Mouse (Mus musculus): ENCODE results near the gene Rtp4. TPM values are rescaled to one million over a fixed set of nuclear protein-coding genes. Genes with fewer than 3 reads are reported as not detected.
A peak's percentile ranks its signal among the peaks of the same experiment; 100 is the strongest.

The Rtp4 gene
- polyA plus RNA-seq, 1 experiment: 9.2 TPM

DNA sequence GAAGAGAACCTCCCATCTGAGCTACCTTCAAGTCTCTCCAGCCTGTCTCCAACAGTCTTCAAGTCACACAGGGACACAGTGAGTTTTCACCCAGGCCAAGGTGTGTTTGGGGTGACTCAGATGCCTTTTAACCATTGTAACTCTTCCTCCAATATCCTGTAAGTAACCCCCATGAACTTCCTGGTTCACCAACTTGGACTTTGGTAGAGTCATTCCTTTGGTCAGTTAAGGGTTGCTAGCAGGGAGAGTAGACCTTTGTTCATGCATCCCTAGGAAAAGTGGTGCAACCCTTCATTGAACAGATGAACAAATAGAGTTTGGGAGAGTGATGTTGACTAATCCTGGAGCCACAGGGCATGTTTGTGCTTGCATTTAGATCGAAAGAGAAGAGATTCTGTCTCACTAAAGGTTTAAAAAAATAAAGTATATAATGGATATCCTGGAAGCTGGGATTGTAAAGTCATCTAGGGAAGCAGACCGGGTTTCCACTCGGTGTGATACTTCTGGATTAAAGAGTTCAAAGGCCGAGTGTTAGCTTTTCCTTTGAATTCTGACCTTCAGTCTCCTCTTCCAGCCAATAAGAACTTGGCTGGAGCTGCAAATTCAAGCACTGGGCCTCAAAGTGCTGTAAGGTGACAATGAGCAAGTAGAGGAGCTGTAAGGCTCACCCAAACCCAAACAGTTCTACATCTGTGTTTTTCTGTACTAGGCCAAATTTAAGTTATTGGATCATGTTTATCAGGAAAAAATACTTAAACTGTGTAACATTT is 8.7 kb upstream of the Rtp4 start:
- no peak for DNase-seq (ENCODE audit: extremely low spot score in 1 of 2, low spot score in 1 of 2)

DNA sequence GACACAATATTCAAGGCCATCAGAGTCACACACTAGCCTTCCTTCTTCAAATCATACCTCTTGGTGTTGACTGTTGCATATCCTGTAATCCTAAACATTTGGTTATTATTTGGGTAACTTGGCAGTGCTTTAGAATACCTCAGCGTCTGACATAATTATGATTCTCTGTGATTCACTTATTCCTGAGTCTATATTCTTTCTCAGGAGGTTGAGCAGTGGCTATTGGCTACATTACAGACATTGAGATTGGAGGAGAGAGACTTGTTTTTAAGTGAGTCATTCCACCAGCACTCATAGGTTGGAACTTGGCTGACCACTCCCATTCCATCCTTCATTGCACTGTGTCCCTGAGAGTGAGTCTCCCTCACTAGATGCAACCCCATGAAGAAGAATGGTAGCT is 6.7 kb upstream of the Rtp4 start:
- DNase-seq (ENCODE audit: extremely low spot score in 1 of 2, low spot score in 1 of 2): no peak

DNA sequence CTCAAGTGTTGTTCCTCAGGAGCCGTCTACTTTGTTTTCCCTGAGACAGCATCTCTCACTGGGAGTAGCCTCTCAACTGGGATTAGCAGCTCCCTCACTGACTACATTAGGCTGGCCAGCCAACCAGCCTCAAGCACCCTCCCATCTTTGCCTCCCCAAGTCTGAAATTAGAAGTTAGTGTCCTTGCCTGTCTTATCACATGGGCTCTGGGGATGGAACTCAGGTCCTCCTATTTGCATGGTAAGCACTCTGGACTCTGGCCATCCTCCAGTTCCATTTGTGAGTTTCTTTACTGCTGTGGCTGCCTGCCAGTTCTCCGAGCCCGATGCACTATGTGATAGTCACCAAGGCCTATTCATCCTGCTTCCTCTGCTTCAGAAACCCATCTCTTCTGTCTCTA is 4.3 kb upstream of the Rtp4 start:
- DNase-seq (ENCODE audit: extremely low spot score in 1 of 2, low spot score in 1 of 2): peak; percentile 16 to 58

DNA sequence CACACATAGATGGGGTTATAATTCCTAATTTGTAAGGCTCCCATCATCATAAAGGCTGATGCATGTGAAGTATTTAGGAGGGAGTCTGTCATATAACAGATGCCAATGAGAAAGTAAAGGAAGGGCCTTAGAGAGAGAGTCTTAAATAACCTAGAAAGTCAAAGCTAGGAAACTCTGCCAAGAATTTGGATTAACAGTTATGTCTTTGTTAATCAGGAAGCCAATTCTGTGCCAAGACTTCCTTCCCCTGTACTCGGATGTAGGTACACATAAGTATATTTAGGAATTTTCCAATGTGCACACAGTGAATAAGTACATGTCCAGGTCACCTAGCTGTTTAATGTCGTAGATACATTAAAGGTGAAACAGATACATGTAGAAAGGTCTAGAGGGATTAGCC is 3.5 kb upstream of the Rtp4 start:
- DNase-seq (ENCODE audit: extremely low spot score in 1 of 2, low spot score in 1 of 2): no peak

GRCm38 (mm10) chr16:23517230-23517629 is 2.9 kb upstream of the Rtp4 start:
- no peak for DNase-seq (ENCODE audit: extremely low spot score in 1 of 2, low spot score in 1 of 2)

DNA sequence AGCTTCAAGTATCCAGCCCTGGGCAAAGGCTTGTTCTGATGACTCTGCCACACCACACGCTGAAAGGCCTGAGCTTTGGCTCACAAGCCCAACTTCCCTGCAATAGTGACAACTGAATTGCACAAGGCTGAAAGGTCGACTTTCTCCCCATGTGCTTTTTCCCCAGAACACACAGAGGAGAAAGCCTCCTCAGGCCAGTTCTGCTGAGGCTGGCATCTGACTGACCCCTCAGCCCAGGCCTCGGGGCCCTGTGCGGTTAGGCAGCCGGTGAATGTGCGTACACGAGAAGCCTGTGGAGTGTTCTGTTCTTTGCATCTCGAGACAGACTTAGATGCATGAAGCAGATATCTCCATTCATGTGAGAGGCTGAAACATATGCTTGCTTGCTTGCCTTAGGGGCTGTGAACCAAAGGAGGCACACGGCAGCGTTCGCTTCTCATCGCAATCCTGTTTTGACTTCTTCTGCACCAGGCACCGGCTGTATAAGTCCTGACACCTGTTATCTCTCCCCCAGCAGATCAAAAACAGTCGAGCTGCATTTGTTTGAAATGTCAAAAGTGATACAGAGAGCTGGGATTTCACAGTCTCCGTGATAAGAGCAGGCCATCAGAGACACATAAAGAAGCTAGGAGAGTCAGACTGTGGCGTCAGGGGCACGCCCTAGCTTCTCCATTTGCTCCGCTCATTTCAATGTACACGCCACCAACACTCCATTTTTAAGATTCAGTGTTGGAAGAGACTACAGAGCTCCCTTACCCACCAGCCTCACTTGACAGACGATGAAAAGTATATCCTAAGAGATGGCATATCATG is 2.1 kb upstream of the Rtp4 start:
- DNase-seq (ENCODE audit: extremely low spot score in 1 of 2, low spot score in 1 of 2): peak in 1 of 2 experiments; percentile 37

GRCm38 (mm10) chr16:23518567-23519369 is 1.3 kb upstream of the Rtp4 start:
- no peak for DNase-seq (ENCODE audit: extremely low spot score in 1 of 2, low spot score in 1 of 2)

- peak in 1 of 2 experiments; percentile 71 for DNase-seq (ENCODE audit: extremely low spot score in 1 of 2, low spot score in 1 of 2)
Measured at GRCm38 (mm10) chr16:23519771-23520170, 320 bp upstream of the Rtp4 start.

DNA sequence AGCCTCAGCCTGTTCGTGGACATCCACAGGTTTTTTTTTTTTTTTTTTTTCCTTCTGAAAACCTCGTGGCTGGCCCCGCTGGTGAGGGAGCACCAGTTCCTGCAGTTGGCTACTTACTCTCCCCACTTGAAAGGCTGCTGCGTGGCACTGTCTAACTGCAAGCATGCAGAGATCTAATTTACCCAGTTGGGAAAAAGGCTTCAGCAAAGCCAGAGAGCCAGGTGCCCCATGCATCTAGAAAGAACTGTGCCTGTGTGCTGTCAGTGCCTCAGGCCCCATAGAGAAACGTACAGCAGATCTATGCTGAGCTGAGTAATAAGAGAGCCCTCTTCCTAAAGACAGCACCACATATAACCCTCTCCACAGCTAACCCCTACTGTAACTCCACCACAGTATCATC is 1.0 kb downstream of the Rtp4 start:
- no peak for DNase-seq (ENCODE audit: extremely low spot score in 1 of 2, low spot score in 1 of 2)

GRCm38 (mm10) chr16:23522081-23522480 is 2.0 kb downstream of the Rtp4 start:
- DNase-seq (ENCODE audit: extremely low spot score in 1 of 2, low spot score in 1 of 2): no peak

DNA sequence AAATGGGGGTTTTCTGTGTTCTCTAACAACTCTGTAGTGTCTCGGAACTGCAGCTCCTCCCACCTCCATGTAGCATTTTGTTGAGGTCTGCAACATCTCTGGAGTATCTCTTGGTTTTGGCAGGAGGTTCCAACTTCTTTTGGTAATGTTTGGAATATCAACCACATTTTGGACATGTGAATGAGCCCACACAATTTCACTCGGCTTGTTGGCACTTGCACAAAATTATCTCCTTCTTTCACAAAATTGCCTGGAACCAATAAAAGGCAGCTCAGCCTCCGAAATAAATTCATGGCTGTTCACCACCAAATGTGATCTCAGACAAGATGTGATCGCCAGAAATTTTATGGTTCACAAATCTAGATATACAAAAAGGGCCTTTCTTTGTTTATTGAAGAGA is 9.1 kb downstream of the Rtp4 start:
- DNase-seq (ENCODE audit: extremely low spot score in 1 of 2, low spot score in 1 of 2): no peak

DNA sequence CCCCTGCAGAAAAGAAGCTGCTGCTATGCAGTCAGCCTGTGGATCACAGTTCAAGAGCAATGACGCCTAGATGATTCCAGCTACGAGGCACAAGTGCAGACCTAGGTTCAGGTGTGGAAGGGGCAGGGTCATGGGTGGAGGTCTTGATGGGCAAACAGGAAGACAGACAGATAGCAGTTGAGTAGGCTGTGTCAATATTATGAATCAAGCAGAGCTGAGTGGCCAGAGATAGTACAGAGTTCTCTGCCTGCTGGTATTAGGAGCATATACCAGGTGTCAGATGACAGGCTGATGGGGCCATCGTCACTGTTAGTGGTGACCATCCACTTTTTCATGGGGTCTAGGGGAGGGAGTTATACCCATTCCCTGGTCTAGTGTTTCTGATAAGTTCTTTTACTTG is 13.6 kb downstream of the Rtp4 start:
- no peak for DNase-seq (ENCODE audit: extremely low spot score in 1 of 2, low spot score in 1 of 2)

DNA sequence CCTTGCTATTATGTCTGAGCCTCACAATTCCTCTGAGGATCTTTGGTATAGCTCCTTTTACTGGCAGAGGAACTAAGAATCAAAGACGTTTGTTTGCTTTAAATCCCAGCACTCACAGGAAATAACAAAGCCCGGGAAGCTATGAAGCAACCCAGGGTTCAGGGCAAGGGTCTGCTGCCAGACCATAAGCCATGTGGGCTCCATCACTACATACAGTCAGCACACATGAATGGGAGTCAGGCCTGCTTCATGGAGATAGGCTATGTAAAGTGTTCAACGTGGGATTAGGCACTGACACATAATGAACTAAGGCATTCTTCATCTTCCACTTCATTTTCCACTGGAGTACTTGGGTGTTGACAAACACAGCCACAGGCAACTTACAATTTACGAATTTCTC is 21.0 kb downstream of the Rtp4 start:
- DNase-seq (ENCODE audit: extremely low spot score in 1 of 2, low spot score in 1 of 2): no peak

GRCm38 (mm10) chr16:23542866-23543265 is 22.8 kb downstream of the Rtp4 start:
- DNase-seq (ENCODE audit: extremely low spot score in 1 of 2, low spot score in 1 of 2): no peak

GRCm38 (mm10) chr16:23544361-23544760 is 24.3 kb downstream of the Rtp4 start:
- DNase-seq (ENCODE audit: extremely low spot score in 1 of 2, low spot score in 1 of 2): no peak

GRCm38 (mm10) chr16:23547783-23548182 is 27.7 kb downstream of the Rtp4 start:
- no peak for DNase-seq (ENCODE audit: extremely low spot score in 1 of 2, low spot score in 1 of 2)

DNA sequence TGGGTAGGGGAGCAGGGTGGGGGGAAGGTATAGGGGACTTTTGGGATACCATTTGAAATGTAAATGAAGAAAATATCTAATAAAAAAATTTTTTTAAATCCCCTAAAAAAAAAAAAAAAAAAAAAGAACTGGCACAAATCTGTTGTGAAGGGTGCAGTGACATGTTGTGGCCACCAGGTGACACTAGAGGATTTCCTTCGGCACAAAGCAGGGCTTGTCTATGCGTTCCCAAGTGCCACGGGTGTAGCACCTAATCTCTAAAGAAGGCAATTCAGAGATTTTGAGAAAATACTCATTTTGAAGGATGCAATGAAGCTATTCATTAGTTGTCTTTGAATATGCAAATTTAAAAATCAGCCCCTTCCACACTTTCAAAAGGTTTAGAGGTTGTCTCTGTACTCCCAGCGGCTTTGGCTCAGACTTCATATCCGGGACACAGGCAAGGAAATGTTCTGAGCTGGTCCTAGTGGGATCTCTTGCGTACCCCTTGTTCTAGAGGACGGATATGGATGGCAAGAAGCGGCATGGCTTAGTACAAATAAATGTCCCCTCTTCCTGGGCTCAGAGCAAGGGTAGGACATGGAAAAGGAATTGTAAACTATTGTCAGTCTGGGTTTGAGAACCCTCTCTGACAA is 30.4 kb downstream of the Rtp4 start:
- peak in 1 of 2 experiments; percentile 86 for DNase-seq (ENCODE audit: extremely low spot score in 1 of 2, low spot score in 1 of 2)

- peak in 1 of 2 experiments; percentile 14 for DNase-seq (ENCODE audit: extremely low spot score in 1 of 2, low spot score in 1 of 2)
Measured at GRCm38 (mm10) chr16:23550981-23551582, 31.0 kb downstream of the Rtp4 start.

DNA sequence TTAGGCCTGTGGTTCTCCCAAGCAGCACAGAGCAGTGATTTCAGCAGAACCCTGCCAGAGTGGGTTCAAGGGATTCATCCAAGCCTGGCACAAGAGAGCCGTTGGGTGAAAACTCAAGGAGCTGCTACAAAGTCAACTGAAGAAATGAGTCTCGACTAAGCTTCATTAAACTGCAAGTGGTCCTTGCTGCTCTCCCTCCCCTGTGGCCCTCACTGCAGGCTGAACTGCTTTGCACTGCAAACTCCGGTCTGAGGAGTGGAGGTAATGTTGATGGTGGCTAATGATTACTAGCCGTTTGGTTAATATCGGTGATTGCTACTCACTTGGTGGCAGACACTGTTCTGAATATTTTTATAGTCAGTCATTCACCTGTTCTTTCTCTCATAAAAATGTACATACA is 34.6 kb downstream of the Rtp4 start:
- no peak for DNase-seq (ENCODE audit: extremely low spot score in 1 of 2, low spot score in 1 of 2)

GRCm38 (mm10) chr16:23557195-23557594 is 37.1 kb downstream of the Rtp4 start:
- DNase-seq (ENCODE audit: extremely low spot score in 1 of 2, low spot score in 1 of 2): no peak

Data from frontal cortex, adult 2 months (tissue).